Mouse (Mus musculus) liver, embryonic 15.5 days (tissue): ENCODE data around the gene Gzma. TPM values are rescaled to one million over a fixed set of nuclear protein-coding genes. Genes with fewer than 3 reads are reported as not detected.

Source experiments
- ATAC-seq: fragments of 200-750 bp; cut with Nextera tagmentation; 2 replicates; pipeline ENCODE4 v1.8.0; 2017; ENCODE audit warnings: moderate number of reproducible peaks, mild to moderate bottlenecking, moderate library complexity; ENCODE audit not compliant: insufficient read depth
- H3K27ac ChIP-seq: fragments of 300-500 bp; sonication (generic); replicated peaks from 2 replicates; pipeline ENCODE4 v1.5.1; 2015; ENCODE audit warnings: mild to moderate bottlenecking, inconsistent platforms
- H3K27me3 ChIP-seq: fragments of 300-500 bp; sonication (generic); 2 replicates; pipeline ENCODE4 v1.6.1; 2015; ENCODE audit warnings: mild to moderate bottlenecking, inconsistent platforms
- H3K36me3 ChIP-seq: fragments of 300-500 bp; sonication (generic); replicated peaks from 2 replicates; pipeline ENCODE4 v1.6.1; 2015; ENCODE audit warnings: moderate library complexity, mild to moderate bottlenecking, inconsistent platforms
- H3K4me1 ChIP-seq: fragments of 300-500 bp; sonication (generic); replicated peaks from 2 replicates; pipeline ENCODE4 v1.6.1; 2015; ENCODE audit warnings: inconsistent platforms
- H3K4me2 ChIP-seq: fragments of 300-500 bp; sonication (generic); 2 replicates; pipeline ENCODE4 v1.6.1; 2015; ENCODE audit warnings: moderate library complexity, mild to moderate bottlenecking, inconsistent platforms
- H3K4me3 ChIP-seq: fragments of 300-500 bp; sonication (generic); replicated peaks from 2 replicates; pipeline ENCODE4 v1.5.1; 2015; ENCODE audit warnings: mild to moderate bottlenecking, inconsistent platforms
- H3K9ac ChIP-seq: fragments of 300-500 bp; sonication (generic); 2 replicates; pipeline ENCODE4 v1.6.1; 2015; ENCODE audit warnings: moderate library complexity, mild to moderate bottlenecking, inconsistent platforms
- H3K9me3 ChIP-seq: fragments of 300-500 bp; sonication (generic); replicated peaks from 2 replicates; pipeline ENCODE4 v1.6.1; 2016; ENCODE audit warnings: inconsistent platforms
- WGBS: fragments of 180-500 bp; shearing (Covaris S2); methylation state at CpG from one replicate; pipeline ENCODE4 v1.1.7; 2015; ENCODE audit warnings: mixed read lengths; ENCODE audit not compliant: insufficient replicate concordance; 5-methylcytosine and 5-hydroxymethylcytosine counted together
- polyA plus RNA-seq: library from polyadenylated mRNA; unstranded; fragments of >200 nt; fragmentation: Nextera tagmentation; extraction: Ambion mirVana; gene quantifications from 2 replicates; pipeline ENCODE4 v1.2.1, GENCODE M21; 2015

Gene Gzma
- polyA plus RNA-seq, 1 experiment from 2014 or later: 2.2 TPM

DNA sequence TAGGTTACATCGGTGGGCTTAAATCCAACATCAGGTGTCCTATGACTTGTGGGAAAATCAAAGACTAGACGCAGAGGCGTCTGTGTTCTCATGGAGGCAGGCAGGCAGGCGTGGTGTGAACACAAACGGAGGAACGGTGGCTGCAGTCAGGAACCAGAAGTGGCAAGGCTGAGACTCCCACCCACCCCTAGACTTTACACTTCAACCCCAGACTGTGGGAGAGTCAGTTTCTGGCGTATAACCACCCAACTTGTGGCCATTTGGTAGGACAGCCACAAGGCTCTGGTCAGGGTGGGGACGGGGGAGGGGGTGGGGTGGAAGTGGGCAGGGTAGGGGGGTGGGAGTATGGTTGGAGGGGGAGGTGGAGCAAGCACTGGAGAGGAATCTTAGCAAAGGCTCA lies 10.3 kb downstream of the Gzma start:
- Histone ChIP-seq H3K9ac (no peak overlapping the region), H3K36me3 (no peaks in the 10 kb centered on the region), H3K27ac (no peak overlapping the region), H3K4me3 (no peak overlapping the region), H3K4me2 (no peak overlapping the region), H3K9me3 (no peaks in the 10 kb centered on the region), H3K4me1 (no peaks in the 10 kb centered on the region), H3K27me3 (no peaks in the 10 kb centered on the region; the same call in 1 of the 2 replicates)
- WGBS: 59% methylated on average over 8 of the region's 8 CpGs
- ATAC-seq: no peak

DNA sequence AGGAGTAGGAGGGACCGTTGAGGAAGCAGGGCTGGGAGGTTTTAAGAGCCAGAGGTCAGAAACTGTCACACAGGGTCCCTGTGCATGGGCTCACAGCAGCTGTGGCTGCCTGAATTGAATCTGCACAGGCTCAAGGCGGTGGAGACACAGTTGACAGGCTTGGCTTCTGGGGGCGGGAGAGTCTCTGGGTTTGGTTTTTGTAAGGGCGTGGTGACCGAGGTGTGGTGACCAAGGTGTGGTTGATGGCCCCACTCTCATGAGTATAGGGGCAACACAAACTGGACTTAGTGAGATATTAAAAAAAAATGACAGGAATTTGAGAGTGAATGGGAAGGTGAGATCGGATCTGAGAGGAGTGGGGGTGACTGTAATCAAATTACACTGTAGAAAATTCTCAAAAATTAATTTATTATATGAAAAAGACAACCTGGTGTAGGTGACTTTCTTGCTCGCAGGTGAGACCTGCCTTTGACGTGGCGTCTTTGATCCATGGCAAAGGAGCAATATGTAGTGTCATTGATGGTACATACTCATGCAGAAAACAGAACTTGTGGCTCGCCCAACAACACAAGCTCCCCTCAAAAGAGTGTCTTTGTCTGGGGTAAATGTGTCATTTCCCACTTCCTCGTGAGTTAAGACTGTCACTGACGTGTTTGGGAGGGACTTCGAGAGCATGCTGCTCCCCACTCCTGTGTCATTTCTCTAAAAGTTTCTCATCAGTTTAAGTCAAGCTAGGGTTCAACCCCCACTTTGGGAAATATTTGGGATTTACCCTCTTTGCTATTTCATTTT lies 13.4 kb downstream of the Gzma start:
- Histone ChIP-seq H3K9ac (no peak overlapping the region), H3K27me3 (no peaks in the 10 kb centered on the region; the same call in 1 of the 2 replicates), H3K9me3 (no peaks in the 10 kb centered on the region), H3K27ac (no peak overlapping the region), H3K4me1 (no peaks in the 10 kb centered on the region), H3K36me3 (no peaks in the 10 kb centered on the region), H3K4me3 (no peak overlapping the region), H3K4me2 (no peak overlapping the region)
- 51% methylated on average over 13 of the region's 13 CpGs for WGBS
- ATAC-seq: no peak

DNA sequence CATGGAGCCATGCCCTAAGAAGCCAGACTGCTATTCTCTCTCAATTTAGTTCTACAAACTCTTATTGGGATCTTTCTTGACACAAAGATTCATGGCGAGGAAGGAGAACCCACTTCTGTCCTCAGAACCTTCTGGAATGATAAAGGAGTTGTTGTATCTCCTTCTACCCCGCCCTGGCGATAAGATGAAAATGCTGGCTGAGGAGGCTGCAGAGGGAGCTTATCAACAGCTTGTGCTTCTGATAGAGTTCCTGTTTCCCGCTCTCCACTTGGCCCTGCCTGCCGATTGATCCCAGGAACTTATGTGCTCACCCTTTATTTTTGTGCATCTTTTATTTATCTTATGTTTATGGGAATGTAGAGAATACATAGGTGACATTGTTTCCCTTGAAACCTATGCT lies 16.0 kb downstream of the Gzma start:
- Histone ChIP-seq H3K36me3 (no peaks in the 10 kb centered on the region), H3K9me3 (no peaks in the 10 kb centered on the region), H3K4me1 (no peaks in the 10 kb centered on the region), H3K27me3 (no peaks in the 10 kb centered on the region), H3K9ac (no peak overlapping the region), H3K4me2 (no peak overlapping the region), H3K4me3 (no peak overlapping the region), H3K27ac (no peak overlapping the region)
- 18% methylated on average over 5 of the region's 5 CpGs for WGBS
- no peak for ATAC-seq

DNA sequence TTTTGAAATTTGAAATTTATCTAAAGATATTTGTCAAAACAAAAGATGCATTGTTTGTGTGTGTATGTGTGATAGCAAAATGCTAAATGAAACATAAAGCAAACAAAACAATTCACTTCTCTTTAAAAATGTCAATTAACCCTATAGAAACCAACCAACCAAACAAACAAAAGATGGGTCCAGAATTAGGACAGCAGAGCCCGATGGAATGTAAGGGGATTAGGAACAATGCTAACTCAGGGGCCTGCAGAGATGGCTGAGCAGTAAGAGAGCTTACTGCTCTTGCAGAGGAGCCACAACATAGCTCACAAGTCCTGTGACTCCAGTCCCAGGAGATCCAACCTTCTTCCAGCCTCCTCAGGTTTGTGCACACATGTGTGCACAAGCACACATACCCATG lies 18.7 kb downstream of the Gzma start:
- Histone ChIP-seq H3K36me3 (no peaks in the 10 kb centered on the region), H3K4me1 (no peaks in the 10 kb centered on the region), H3K9me3 (no peaks in the 10 kb centered on the region), H3K27ac (no peak overlapping the region), H3K27me3 (no peaks in the 10 kb centered on the region), H3K4me2 (no peak overlapping the region), H3K4me3 (no peak overlapping the region), H3K9ac (no peak overlapping the region)
- no peak for ATAC-seq
- 50% methylated on average over 1 of the region's 1 CpGs for WGBS

DNA sequence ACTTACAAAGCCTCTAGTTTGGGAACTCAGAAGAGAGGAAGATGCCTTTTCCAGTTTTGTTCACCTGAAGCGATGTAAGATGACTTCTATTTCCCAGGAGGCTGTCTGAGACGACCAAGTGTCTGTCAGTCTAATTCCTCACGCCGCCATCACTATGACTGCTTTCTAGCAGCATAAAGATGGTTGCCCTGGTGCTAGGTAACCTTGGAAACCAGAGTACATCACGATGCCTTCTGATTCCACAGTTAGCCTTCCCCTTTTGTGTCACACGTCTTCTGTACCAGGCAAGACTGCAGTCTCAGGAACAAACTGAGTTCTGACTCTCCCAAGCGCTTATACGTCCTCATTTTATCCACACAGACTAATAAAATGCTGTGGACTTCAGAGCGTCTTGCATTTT lies 21.8 kb downstream of the Gzma start:
- Histone ChIP-seq H3K9ac (no peak overlapping the region), H3K27ac (no peak overlapping the region), H3K27me3 (no peaks in the 10 kb centered on the region), H3K4me3 (no peak overlapping the region), H3K36me3 (no peaks in the 10 kb centered on the region), H3K4me2 (no peak overlapping the region), H3K9me3 (no peaks in the 10 kb centered on the region), H3K4me1 (no peaks in the 10 kb centered on the region)
- no peak for ATAC-seq
- 62% methylated on average over 9 of the region's 9 CpGs for WGBS

DNA sequence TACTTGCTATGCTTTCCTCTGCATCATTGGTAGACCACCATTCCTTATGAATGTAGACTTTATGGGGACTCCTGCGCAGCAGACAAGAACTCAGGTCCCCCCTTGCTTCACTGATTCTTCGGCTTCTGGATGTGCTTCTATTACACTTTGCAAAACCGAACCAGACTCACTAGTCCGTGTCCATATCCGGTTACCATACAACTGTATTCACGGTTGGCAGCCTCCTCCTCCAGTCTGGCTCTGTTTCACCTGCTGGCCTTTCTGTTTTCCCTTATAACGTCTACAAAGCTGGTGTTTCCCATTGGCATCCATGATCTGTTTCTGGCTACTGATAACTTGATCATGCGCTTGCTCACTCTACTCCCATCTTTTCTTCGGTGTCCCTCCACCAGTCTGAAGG lies 36.2 kb downstream of the Gzma start:
- 68% methylated on average over 9 of the region's 9 CpGs for WGBS
- no peak for ATAC-seq

DNA sequence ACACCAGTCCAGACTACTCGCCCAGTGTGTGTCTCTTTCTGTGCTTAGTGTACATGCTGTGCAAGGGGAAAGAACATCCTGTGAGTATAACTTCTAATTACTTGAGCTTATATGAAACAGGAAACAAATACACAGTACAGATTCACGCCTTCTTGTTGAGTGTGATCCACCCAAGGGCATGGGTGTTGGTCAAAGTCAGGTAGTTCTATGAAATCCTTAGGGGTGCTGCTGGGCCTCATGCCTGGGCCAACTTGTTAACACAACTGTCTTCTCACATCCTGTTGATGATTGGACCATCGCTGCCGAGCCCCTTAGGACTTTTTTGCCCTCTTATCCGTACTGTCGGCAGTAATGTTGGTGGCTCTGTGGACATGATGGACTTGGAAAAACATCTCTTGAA lies 39.0 kb downstream of the Gzma start:
- Histone ChIP-seq H3K4me3 (no peak overlapping the region), H3K4me1 (no peaks in the 10 kb centered on the region), H3K27me3 (no peaks in the 10 kb centered on the region), H3K9ac (no peak overlapping the region), H3K27ac (no peak overlapping the region), H3K36me3 (no peaks in the 10 kb centered on the region), H3K4me2 (no peak overlapping the region), H3K9me3 (0 out of 2 replicates have a peak, but pooled peaks cover under 1% of the 10 kb centered on the region)
- WGBS: 72% methylated on average over 6 of the region's 6 CpGs
- ATAC-seq: no peak

More for the DNA sequence above, 36.2 kb downstream of the Gzma start:
- H3K27ac ChIP-seq: no peak overlapping the region
- H3K4me1 ChIP-seq: no peaks in the 10 kb centered on the region
- H3K9me3 ChIP-seq: no peaks in the 10 kb centered on the region
- no peaks in the 10 kb centered on the region for H3K27me3 ChIP-seq
- H3K4me2 ChIP-seq: no peak overlapping the region
- H3K4me3 ChIP-seq: no peak overlapping the region
- no peaks in the 10 kb centered on the region for H3K36me3 ChIP-seq
- H3K9ac ChIP-seq: no peak overlapping the region

DNA sequence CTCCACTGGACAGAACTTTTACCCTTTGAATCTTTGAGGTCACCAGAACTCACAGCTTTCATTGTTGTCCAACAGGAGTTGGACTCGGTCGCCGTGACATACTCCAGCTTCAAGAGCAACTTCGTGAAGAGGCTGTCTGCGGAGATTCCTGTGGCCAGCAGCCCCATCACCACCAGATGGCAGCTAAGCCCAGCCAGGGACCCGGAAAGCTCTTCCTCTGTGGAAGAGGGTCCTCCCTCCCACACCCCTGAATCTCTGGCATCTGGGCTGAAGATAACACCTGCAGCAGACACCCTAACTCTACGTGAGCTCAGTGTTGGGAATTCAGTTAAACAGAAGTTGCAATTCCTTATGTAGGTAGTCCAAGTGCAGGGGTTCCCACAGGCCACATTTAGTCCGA lies 45.0 kb downstream of the Gzma start:
- Histone ChIP-seq H3K9ac (no peak overlapping the region), H3K4me3 (no peak overlapping the region), H3K9me3 (peaks cover 5% of the 10 kb centered on the region; the same call in 1 of the 2 replicates), H3K4me1 (no peaks in the 10 kb centered on the region), H3K4me2 (no peak overlapping the region), H3K36me3 (no peaks in the 10 kb centered on the region), H3K27ac (no peak overlapping the region), H3K27me3 (no peaks in the 10 kb centered on the region)
- 49% methylated on average over 8 of the region's 8 CpGs for WGBS
- ATAC-seq: no peak

DNA sequence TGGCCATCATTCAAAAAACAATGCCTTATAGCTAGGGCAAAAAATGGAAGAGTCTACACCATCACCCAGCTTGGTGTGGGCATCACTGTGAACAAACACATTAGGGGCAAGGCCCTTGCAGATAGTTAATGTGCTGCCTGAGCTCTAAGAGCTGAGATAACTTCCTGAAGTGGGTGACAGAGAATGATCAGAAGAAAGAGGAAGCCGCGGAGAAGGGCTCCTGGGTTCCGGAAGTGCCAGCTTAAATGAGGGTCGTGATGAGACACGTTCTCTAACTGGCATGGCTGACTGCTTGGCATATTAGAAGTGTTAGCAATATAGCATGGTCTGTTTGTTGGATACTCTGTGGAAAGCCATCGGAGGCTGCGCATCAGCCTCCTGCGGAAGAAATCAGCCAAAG lies 46.6 kb downstream of the Gzma start:
- no peaks in the 10 kb centered on the region for H3K36me3 ChIP-seq
- H3K9me3 ChIP-seq: peaks cover 5% of the 10 kb centered on the region; the same call in 1 of the 2 replicates
- H3K27ac ChIP-seq: no peak overlapping the region
- H3K9ac ChIP-seq: no peak overlapping the region
- ATAC-seq: no peak
- 45% methylated on average over 8 of the region's 8 CpGs for WGBS
- H3K4me2 ChIP-seq: no peak overlapping the region
- no peak overlapping the region for H3K4me3 ChIP-seq
- no peaks in the 10 kb centered on the region for H3K27me3 ChIP-seq
- H3K4me1 ChIP-seq: no peaks in the 10 kb centered on the region

DNA sequence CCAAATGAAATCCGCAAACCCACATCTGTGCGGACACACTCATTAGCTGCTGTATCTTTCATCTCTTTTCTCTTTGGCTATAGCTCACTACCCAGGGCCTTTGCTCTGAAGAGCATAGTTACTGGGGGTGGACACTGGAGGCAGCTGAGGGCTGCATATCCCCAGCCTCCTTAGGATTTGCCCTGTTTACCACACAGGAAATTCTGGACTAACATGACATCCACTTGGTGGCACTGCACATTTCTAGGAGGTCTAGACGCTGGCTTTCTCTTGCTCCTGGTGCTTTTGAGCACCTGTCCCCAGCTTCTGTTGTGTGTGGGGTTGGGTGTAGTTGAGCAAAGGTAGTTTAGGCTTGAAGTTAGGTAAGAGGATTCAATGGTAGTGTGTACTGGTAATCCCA lies 53.1 kb downstream of the Gzma start:
- no peaks in the 10 kb centered on the region for H3K9me3 ChIP-seq
- WGBS: 63% methylated on average over 3 of the region's 3 CpGs
- peaks cover 24% of the 10 kb centered on the region for H3K27me3 ChIP-seq
- H3K27ac ChIP-seq: no peak overlapping the region
- no peak overlapping the region for H3K4me2 ChIP-seq
- no peak for ATAC-seq
- H3K9ac ChIP-seq: no peak overlapping the region
- no peaks in the 10 kb centered on the region for H3K36me3 ChIP-seq
- H3K4me3 ChIP-seq: no peak overlapping the region
- no peaks in the 10 kb centered on the region for H3K4me1 ChIP-seq

GRCm38 (mm10) chr13:113047018-113047417 lies 53.8 kb downstream of the Gzma start:
- Histone ChIP-seq H3K27me3 (peaks cover 24% of the 10 kb centered on the region), H3K27ac (no peak overlapping the region), H3K4me1 (no peaks in the 10 kb centered on the region), H3K4me3 (no peak overlapping the region), H3K9me3 (no peaks in the 10 kb centered on the region), H3K9ac (no peak overlapping the region), H3K4me2 (no peak overlapping the region), H3K36me3 (no peaks in the 10 kb centered on the region)
- ATAC-seq: no peak
